Mouse (Mus musculus) embryonic facial prominence, embryonic 15.5 days (tissue): Measurements from ENCODE around the gene Rdh5. TPM values are rescaled to one million over a fixed set of nuclear protein-coding genes. Genes with fewer than 3 reads are reported as not detected.

ENCODE experiments used
- ATAC-seq: fragments of 200-750 bp; cut with Nextera tagmentation; 2 replicates; pipeline ENCODE4 v1.8.0; 2017; ENCODE audit warnings: low read depth, moderate TSS enrichment; ENCODE audit not compliant: insufficient number of reproducible peaks, low FRiP score, low TSS enrichment
- H3K27ac ChIP-seq: fragments of 300-500 bp; sonication (generic); replicated peaks from 2 replicates; pipeline ENCODE4 v1.5.1; 2015; ENCODE audit warnings: mild to moderate bottlenecking, inconsistent platforms
- H3K27me3 ChIP-seq: fragments of 300-500 bp; sonication (generic); 2 replicates; pipeline ENCODE4 v1.6.1; 2015; ENCODE audit warnings: inconsistent platforms
- H3K36me3 ChIP-seq: fragments of 300-500 bp; sonication (generic); 2 replicates; pipeline ENCODE4 v1.6.1; 2015; ENCODE audit warnings: mild to moderate bottlenecking, inconsistent platforms
- H3K4me1 ChIP-seq: fragments of 300-500 bp; sonication (generic); 2 replicates; pipeline ENCODE4 v1.6.1; 2015; ENCODE audit warnings: inconsistent platforms
- H3K4me2 ChIP-seq: fragments of 300-500 bp; sonication (generic); replicated peaks from 2 replicates; pipeline ENCODE4 v1.6.1; 2015; ENCODE audit warnings: mild to moderate bottlenecking, inconsistent platforms
- H3K4me3 ChIP-seq: fragments of 300-500 bp; sonication (generic); replicated peaks from 2 replicates; pipeline ENCODE4 v1.5.1; 2015; ENCODE audit warnings: mild to moderate bottlenecking, inconsistent platforms
- H3K9ac ChIP-seq: fragments of 300-500 bp; sonication (generic); 2 replicates; pipeline ENCODE4 v1.6.1; 2015; ENCODE audit warnings: inconsistent platforms
- H3K9me3 ChIP-seq: fragments of 300-500 bp; sonication (generic); replicated peaks from 2 replicates; pipeline ENCODE4 v1.6.1; 2016; ENCODE audit warnings: inconsistent platforms
- WGBS: fragments of 180-500 bp; shearing (Covaris S2); methylation state at CpG from one replicate; pipeline ENCODE4 v1.1.7; 2015; 5-methylcytosine and 5-hydroxymethylcytosine counted together
- polyA plus RNA-seq: library from polyadenylated mRNA; unstranded; fragments of >200 nt; fragmentation: Nextera tagmentation; extraction: Ambion mirVana; gene quantifications from 2 replicates; pipeline ENCODE4 v1.2.1, GENCODE M21; 2015

Rdh5 gene
- polyA plus RNA-seq, 1 experiment from 2014 or later = 21.3 TPM

GRCm38 (mm10) chr10:128889846-128890245 lies 32.8 kb downstream of the Rdh5 start:
- H3K9ac ChIP-seq = no peak overlapping the region
- WGBS = 38% methylated on average over 1 of the region's 2 CpGs

GRCm38 (mm10) chr10:128888941-128889827 lies 33.5 kb downstream of the Rdh5 start:
- no peaks in the 10 kb centered on the region for H3K9me3 ChIP-seq
- peak overlapping the region; percentile 30 for H3K4me3 ChIP-seq
- 0 out of 2 replicates have a peak overlapping the region, but pooled peaks have one; percentile 23 for H3K27ac ChIP-seq
- 2% methylated on average over 7 of the region's 7 CpGs for WGBS
- peaks cover 37% of the 10 kb centered on the region for H3K4me1 ChIP-seq
- peaks cover 22% of the 10 kb centered on the region for H3K36me3 ChIP-seq
- no peaks in the 10 kb centered on the region for H3K27me3 ChIP-seq
- no peak overlapping the region for H3K9ac ChIP-seq
- peak overlapping the region; percentile 86 for H3K4me2 ChIP-seq
- ATAC-seq = peak; percentile 24

More at GRCm38 (mm10) chr10:128889846-128890245, 32.8 kb downstream of the Rdh5 start:
- Histone ChIP-seq H3K36me3 (peaks cover 17% of the 10 kb centered on the region), H3K4me3 (peak overlapping the region; percentile 77), H3K27ac (0 out of 2 replicates have a peak overlapping the region, but pooled peaks have one; percentile 23), H3K27me3 (no peaks in the 10 kb centered on the region), H3K9me3 (no peaks in the 10 kb centered on the region), H3K4me1 (peaks cover 37% of the 10 kb centered on the region), H3K4me2 (peak overlapping the region; percentile 86)
- ATAC-seq = no peak

- H3K4me1 ChIP-seq = peaks cover 4% of the 10 kb centered on the region; the same call in 1 of the 2 replicates
These were observed 40.6 kb downstream of the Rdh5 start for GRCm38 (mm10) chr10:128882067-128882466.

GRCm38 (mm10) chr10:128878811-128879210 lies 43.9 kb downstream of the Rdh5 start:
- Histone ChIP-seq H3K9ac (no peak overlapping the region), H3K36me3 (peaks cover 44% of the 10 kb centered on the region), H3K27me3 (no peaks in the 10 kb centered on the region), H3K4me1 (no peaks in the 10 kb centered on the region), H3K27ac (no peak overlapping the region), H3K9me3 (no peaks in the 10 kb centered on the region), H3K4me3 (no peak overlapping the region), H3K4me2 (no peak overlapping the region)
- 86% methylated on average over 2 of the region's 2 CpGs for WGBS
- no peak for ATAC-seq

More at GRCm38 (mm10) chr10:128882067-128882466, 40.6 kb downstream of the Rdh5 start:
- Histone ChIP-seq H3K36me3 (peaks cover 41% of the 10 kb centered on the region), H3K4me3 (no peak overlapping the region), H3K27me3 (no peaks in the 10 kb centered on the region), H3K4me2 (no peak overlapping the region), H3K9ac (no peak overlapping the region), H3K27ac (no peak overlapping the region), H3K9me3 (no peaks in the 10 kb centered on the region)
- no peak for ATAC-seq
- 90% methylated on average over 5 of the region's 5 CpGs for WGBS

- H3K9ac ChIP-seq = no peak overlapping the region
- H3K4me2 ChIP-seq = no peak overlapping the region
- H3K36me3 ChIP-seq = peaks cover 50% of the 10 kb centered on the region
- H3K4me3 ChIP-seq = no peak overlapping the region
- H3K4me1 ChIP-seq = no peaks in the 10 kb centered on the region
- no peak for ATAC-seq
- H3K27ac ChIP-seq = no peak overlapping the region
- H3K27me3 ChIP-seq = no peaks in the 10 kb centered on the region
- H3K9me3 ChIP-seq = no peaks in the 10 kb centered on the region
These were observed 44.4 kb downstream of the Rdh5 start for GRCm38 (mm10) chr10:128878291-128878690.

- no peak overlapping the region for H3K4me2 ChIP-seq
- ATAC-seq = no peak
- H3K9me3 ChIP-seq = no peaks in the 10 kb centered on the region
- H3K27me3 ChIP-seq = no peaks in the 10 kb centered on the region
- H3K4me1 ChIP-seq = no peaks in the 10 kb centered on the region
- H3K36me3 ChIP-seq = peaks cover 57% of the 10 kb centered on the region
- H3K9ac ChIP-seq = no peak overlapping the region
- no peak overlapping the region for H3K27ac ChIP-seq
- WGBS = 82% methylated on average over 3 of the region's 3 CpGs
- H3K4me3 ChIP-seq = no peak overlapping the region
These were observed 52.3 kb downstream of the Rdh5 start for GRCm38 (mm10) chr10:128870341-128870740.

- no peak for ATAC-seq
- Histone ChIP-seq H3K36me3 (peaks cover 34% of the 10 kb centered on the region), H3K27me3 (no peaks in the 10 kb centered on the region), H3K4me1 (no peaks in the 10 kb centered on the region), H3K9ac (no peak overlapping the region), H3K9me3 (no peaks in the 10 kb centered on the region), H3K4me3 (no peak overlapping the region), H3K27ac (no peak overlapping the region), H3K4me2 (no peak overlapping the region)
- WGBS = 96% methylated on average over 1 of the region's 1 CpGs
These were observed 56.2 kb downstream of the Rdh5 start for GRCm38 (mm10) chr10:128866518-128866917.

GRCm38 (mm10) chr10:128866042-128866441 lies 56.6 kb downstream of the Rdh5 start:
- ATAC-seq = no peak
- Histone ChIP-seq H3K9me3 (no peaks in the 10 kb centered on the region), H3K4me3 (no peak overlapping the region), H3K4me1 (no peaks in the 10 kb centered on the region), H3K36me3 (peaks cover 31% of the 10 kb centered on the region), H3K27me3 (no peaks in the 10 kb centered on the region), H3K4me2 (no peak overlapping the region), H3K27ac (no peak overlapping the region), H3K9ac (no peak overlapping the region)
- 86% methylated on average over 3 of the region's 3 CpGs for WGBS

Other genes with a start within 250 kb of the Rdh5 start
- 19.3 and 20.9 TPM in 2 replicates for gene Suox, start 248.8 kb downstream of the Rdh5 start, polyA plus RNA-seq
- 91.6 and 97.4 TPM in 2 replicates for gene Rab5b, start 226.6 kb downstream of the Rdh5 start, polyA plus RNA-seq
- gene Pmel, start 218.7 kb downstream of the Rdh5 start, polyA plus RNA-seq = 27.2 and 29.8 TPM in 2 replicates
- 105 TPM in 2 replicates for gene Cdk2, start 217.9 kb downstream of the Rdh5 start, polyA plus RNA-seq
- gene Dgka, start 178.0 kb downstream of the Rdh5 start, polyA plus RNA-seq = 25.6 and 26.5 TPM in 2 replicates
- 37.7 and 38.5 TPM in 2 replicates for gene Pym1, start 175.0 kb downstream of the Rdh5 start, polyA plus RNA-seq
- 2.3 and 2.6 TPM in 2 replicates for gene Mmp19, start 132.0 kb downstream of the Rdh5 start, polyA plus RNA-seq
- gene Dnajc14, start 118.8 kb downstream of the Rdh5 start, polyA plus RNA-seq = 62.5 and 64.7 TPM in 2 replicates
- gene Tmem198b, start 118.5 kb downstream of the Rdh5 start, polyA plus RNA-seq = 25.4 and 28.1 TPM in 2 replicates
- gene Sarnp, start 105.6 kb downstream of the Rdh5 start, polyA plus RNA-seq = 194 and 196 TPM in 2 replicates
- gene Ormdl2, start 101.2 kb downstream of the Rdh5 start, polyA plus RNA-seq = 58.2 and 61.7 TPM in 2 replicates
- gene Gdf11, start 31.2 kb downstream of the Rdh5 start, polyA plus RNA-seq = 6.1 TPM in 2 replicates
- gene Cd63, start 21.9 kb downstream of the Rdh5 start, polyA plus RNA-seq = 1,010 and 1,093 TPM in 2 replicates
- gene Bloc1s1, start 1.1 kb upstream of the Rdh5 start, polyA plus RNA-seq = 224 and 226 TPM in 2 replicates
- 14.3 and 16.5 TPM in 2 replicates for gene Itga7, start 10.9 kb upstream of the Rdh5 start, polyA plus RNA-seq
- gene Mettl7b, start 38.1 kb upstream of the Rdh5 start, polyA plus RNA-seq = 0.26 and 0.31 TPM in 2 replicates
- 0.05 TPM in 1 of 2 replicates, not detected in the other for gene Olfr9, start 66.5 kb upstream of the Rdh5 start, polyA plus RNA-seq
- gene Olfr763, start 87.9 kb upstream of the Rdh5 start, polyA plus RNA-seq = not detected in 2 replicates
- gene Olfr764-ps1, start 117.0 kb upstream of the Rdh5 start, polyA plus RNA-seq = not detected in 2 replicates
- not detected in 2 replicates for gene Olfr765, start 127.1 kb upstream of the Rdh5 start, polyA plus RNA-seq
- gene Olfr766-ps1, start 146.1 kb upstream of the Rdh5 start, polyA plus RNA-seq = 0.07 TPM in 1 of 2 replicates, not detected in the other
- not detected in 2 replicates for gene Olfr767, start 160.0 kb upstream of the Rdh5 start, polyA plus RNA-seq
- gene Olfr768, start 176.5 kb upstream of the Rdh5 start, polyA plus RNA-seq = 0.03 TPM in 1 of 2 replicates, not detected in the other
- gene Olfr769, start 195.0 kb upstream of the Rdh5 start, polyA plus RNA-seq = not detected in 2 replicates
- not detected in 2 replicates for gene Olfr770, start 216.1 kb upstream of the Rdh5 start, polyA plus RNA-seq
- gene Olfr771, start 241.9 kb upstream of the Rdh5 start, polyA plus RNA-seq = not detected in 2 replicates